Mouse (Mus musculus) kidney, adult 2 months (tissue): ENCODE results near the gene Nek4. TPM values are rescaled to one million over a fixed set of nuclear protein-coding genes. Genes with fewer than 3 reads are reported as not detected.

ENCODE experiments used
- DNase-seq: peaks from one replicate; pipeline ENCODE4 v3.0.0; 2021
- H3K27ac ChIP-seq: fragments of 200-500 bp; 2 replicates; pipeline ENCODE4 v1.5.1; 2012; ENCODE audit warnings: low read depth, low read length, control low read depth, inconsistent platforms; ENCODE audit not compliant: insufficient read depth
- H3K27me3 ChIP-seq: fragments of 200-500 bp; replicated peaks from 2 replicates; pipeline ENCODE4 v1.6.1; 2012; ENCODE audit warnings: mild to moderate bottlenecking, moderate library complexity, low read length, inconsistent platforms; ENCODE audit not compliant: control insufficient read depth, insufficient read depth
- H3K36me3 ChIP-seq: fragments of 200-500 bp; 2 replicates; pipeline ENCODE4 v1.6.1; 2012; ENCODE audit warnings: mild to moderate bottlenecking, moderate library complexity, low read length, inconsistent platforms; ENCODE audit not compliant: control insufficient read depth, insufficient read depth
- H3K4me1 ChIP-seq: fragments of 200-500 bp; 2 replicates; pipeline ENCODE4 v1.6.1; 2011; ENCODE audit warnings: low read length; ENCODE audit not compliant: control insufficient read depth, insufficient read depth
- H3K4me3 ChIP-seq: fragments of 200-500 bp; 2 replicates; pipeline ENCODE4 v1.5.1; 2011; ENCODE audit warnings: mild to moderate bottlenecking, low read depth, low read length, control low read depth; ENCODE audit not compliant: insufficient read depth
- CTCF ChIP-seq: fragments of 200-500 bp; conservative IDR thresholded peaks from 2 replicates; pipeline ENCODE4 v1.5.1; 2011; ENCODE audit warnings: low read depth, mild to moderate bottlenecking, control low read depth, low read length, moderate library complexity, mixed read lengths; ENCODE audit not compliant: insufficient read depth, insufficient read length
- POLR2A ChIP-seq: fragments of 200-500 bp; IDR thresholded peaks from one replicate; pipeline ENCODE4 v1.6.1; 2011; ENCODE audit warnings: low read depth, low read length, control low read depth
- WGBS: fragments of 180-500 bp; shearing (Covaris S2); methylation state at CpG from one replicate; pipeline ENCODE4 v1.1.7; 2018; 5-methylcytosine and 5-hydroxymethylcytosine counted together
- polyA plus RNA-seq: library from polyadenylated mRNA; depleted of rRNA; stranded (reverse); fragments of >200 nt; gene quantifications from 2 replicates; pipeline ENCODE4 v1.2.3, GENCODE M21; 2012; rRNA removed

Gene Nek4
- polyA plus RNA-seq, result 5.3 and 6.2 TPM in 2 replicates

DNA sequence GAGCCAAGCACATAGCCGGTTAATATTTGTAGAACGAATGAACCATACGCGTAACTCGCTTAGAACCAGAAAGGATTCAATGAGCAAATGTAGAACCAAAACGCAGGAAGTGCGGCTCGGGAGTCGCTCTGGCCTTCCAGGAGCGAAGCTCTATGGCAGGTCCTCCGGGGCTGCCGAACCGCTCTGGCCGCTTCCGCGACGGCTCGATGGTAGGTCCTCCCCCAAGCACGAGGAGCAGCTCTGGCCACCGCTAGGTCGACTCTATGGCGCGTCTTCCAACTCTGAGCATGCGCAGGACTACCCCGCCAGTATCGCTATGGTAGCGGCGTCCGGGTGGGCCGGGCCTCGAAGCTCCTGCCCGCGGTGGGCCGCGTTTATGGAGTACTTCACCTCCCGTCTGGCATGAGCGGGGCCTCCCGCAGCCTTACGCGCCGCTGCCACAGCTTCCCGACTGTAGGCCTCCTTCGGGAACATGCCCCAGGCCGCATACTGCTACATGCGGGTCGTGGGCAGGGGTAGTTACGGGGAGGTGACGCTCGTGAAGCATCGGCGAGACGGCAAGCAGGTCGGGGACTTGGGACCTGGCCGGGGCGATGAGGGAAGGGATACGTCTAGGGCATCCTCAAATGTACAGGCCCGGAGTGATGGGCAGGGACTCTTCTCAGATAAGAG lies at the start of gene Nek4:
Gene Nek4, plus strand, starts transcription at position 224 of the 672 bp plus-strand sequence.
- H3K4me1 ChIP-seq, result peaks cover 3% of the 10 kb centered on the region; the same call in 1 of the 2 replicates
- peak within 1 kb of the TSS; percentile 58 for H3K27ac ChIP-seq
- TF ChIP-seq CTCF, result 0 out of 2 replicates have a peak, but pooled peaks have one; percentile 26
- TF ChIP-seq POLR2A, result no peak
- under 1% methylated on average over 57 of the region's 57 CpGs for WGBS
- H3K36me3 ChIP-seq, result no peaks in the 10 kb centered on the region
- no peaks in the 10 kb centered on the region for H3K27me3 ChIP-seq
- H3K4me3 ChIP-seq, result peak within 1 kb of the TSS; percentile 96
- DNase-seq, result peak; percentile 98

DNA sequence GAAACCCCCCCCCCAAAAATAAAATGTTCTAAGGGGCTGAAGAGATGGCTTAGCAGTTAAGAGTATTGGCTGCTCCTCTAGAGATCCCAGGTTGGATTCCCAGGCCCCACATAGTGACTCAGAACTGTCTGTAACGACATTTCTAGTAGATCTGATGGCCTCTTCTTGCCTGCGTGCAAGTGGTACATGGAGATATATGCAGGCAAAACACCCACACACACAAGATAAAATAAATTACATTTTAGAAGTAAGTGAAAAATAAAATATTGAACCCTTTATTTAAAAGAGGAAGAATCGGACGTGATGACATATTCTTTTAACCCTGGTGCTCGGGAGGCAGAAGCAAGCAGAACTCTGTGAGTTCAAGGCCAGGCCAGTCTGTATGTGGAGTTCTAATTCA lies 48.5 kb upstream of the Nek4 start:
- H3K27me3 ChIP-seq, result no peaks in the 10 kb centered on the region
- 89% methylated on average over 5 of the region's 5 CpGs for WGBS
- no peaks in the 10 kb centered on the region for H3K36me3 ChIP-seq
- H3K4me1 ChIP-seq, result no peaks in the 10 kb centered on the region
- H3K4me3 ChIP-seq, result no peak overlapping the region
- H3K27ac ChIP-seq, result no peak overlapping the region
- DNase-seq, result no peak
- TF ChIP-seq POLR2A (no peak), CTCF (no peak)

DNA sequence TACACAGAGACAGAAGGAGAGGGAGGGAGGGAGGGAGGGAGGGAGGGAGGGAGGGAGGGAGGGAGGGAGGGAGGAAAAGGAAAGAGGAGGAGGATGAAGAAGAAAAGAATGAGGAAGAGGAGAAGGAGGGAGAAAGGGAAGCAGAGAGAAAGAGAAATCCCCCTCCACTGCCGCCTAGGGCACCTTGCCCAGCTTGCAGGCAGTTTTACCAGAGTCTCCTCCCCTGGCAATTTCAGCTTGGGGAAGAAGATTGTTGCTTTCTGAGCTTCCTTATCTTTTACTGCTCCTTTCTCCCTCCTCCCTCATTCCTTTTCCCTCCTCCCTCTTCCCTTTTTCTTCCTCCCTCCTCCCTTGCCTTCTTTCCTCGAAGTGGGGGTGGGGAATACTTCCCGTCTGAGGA lies 48.1 kb upstream of the Nek4 start:
- Histone ChIP-seq H3K36me3 (no peaks in the 10 kb centered on the region), H3K27me3 (no peaks in the 10 kb centered on the region), H3K4me3 (no peak overlapping the region), H3K4me1 (no peaks in the 10 kb centered on the region), H3K27ac (no peak overlapping the region)
- DNase-seq, result no peak
- 63% methylated on average over 3 of the region's 3 CpGs for WGBS
- TF ChIP-seq CTCF, result no peak
- TF ChIP-seq POLR2A, result no peak

DNA sequence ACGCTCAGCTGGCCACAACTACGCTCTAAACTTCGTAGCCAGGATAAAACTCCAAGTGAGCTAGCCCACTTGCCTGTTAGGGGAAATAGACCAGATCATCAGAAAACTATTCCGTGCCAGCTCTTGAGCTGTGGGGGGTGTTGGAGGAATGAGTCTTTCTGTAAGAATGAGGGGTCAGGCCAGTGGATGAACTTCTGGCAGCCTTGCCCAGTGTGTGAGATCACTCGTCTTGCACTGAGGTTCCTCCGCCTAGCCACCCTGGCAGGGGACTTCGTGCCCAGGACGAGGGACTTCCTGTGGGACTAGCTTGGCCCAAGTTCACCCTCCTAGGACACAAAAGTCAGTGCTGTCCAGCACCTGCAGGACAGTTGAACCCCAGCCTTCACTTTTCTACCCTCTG lies 46.9 kb upstream of the Nek4 start:
- no peak overlapping the region for H3K27ac ChIP-seq
- H3K4me3 ChIP-seq, result no peak overlapping the region
- no peaks in the 10 kb centered on the region for H3K27me3 ChIP-seq
- no peaks in the 10 kb centered on the region for H3K36me3 ChIP-seq
- H3K4me1 ChIP-seq, result no peaks in the 10 kb centered on the region
- 72% methylated on average over 8 of the region's 8 CpGs for WGBS
- TF ChIP-seq CTCF, result no peak
- no peak for TF ChIP-seq POLR2A
- no peak for DNase-seq

DNA sequence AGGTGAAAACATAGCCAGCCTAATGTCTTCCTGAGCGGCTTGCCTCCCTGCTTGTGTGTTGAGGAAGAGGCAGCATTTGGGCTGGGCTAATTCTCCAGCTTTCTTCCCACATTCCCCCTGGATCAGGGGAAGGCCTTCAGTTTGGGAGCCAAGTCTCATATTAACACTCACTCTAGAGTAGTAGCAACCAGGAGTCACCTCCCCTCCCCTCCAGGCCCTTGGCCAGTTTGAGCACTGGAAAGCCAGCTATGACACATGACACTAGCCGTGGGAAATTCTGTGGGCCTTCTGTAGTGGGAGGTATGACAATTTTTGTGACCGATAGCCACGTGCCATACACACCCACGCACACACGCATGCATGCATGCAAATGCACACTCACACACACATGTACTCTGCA lies 45.2 kb upstream of the Nek4 start:
- TF ChIP-seq POLR2A, result no peak
- no peak for TF ChIP-seq CTCF
- WGBS, result 90% methylated on average over 6 of the region's 6 CpGs

DNA sequence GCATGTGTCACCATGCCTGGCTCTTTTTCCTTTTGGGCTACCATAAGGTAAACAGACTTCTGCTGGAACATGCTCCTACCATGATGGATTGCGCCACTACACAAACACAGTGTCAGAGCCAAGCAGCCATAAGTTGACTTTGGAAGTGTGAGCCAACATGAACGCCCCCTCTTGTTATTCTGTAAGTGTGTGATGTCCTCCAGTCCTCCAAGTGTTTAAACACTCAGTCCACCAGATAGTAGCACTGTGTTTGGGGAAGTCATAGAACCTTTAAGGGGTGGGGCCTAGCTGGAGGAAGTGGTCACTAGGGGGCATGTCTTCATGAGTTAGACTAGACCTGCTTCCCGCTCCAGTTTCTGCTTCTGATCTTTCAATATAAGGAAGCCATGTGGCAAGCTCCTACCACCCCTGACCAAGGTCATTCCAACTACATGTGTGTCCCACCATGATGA lies 43.3 kb upstream of the Nek4 start:
- H3K27me3 ChIP-seq, result no peaks in the 10 kb centered on the region
- no peak for DNase-seq
- 80% methylated on average over 3 of the region's 3 CpGs for WGBS
- H3K4me3 ChIP-seq, result no peak overlapping the region
- no peak overlapping the region for H3K27ac ChIP-seq
- TF ChIP-seq CTCF, result no peak
- TF ChIP-seq POLR2A, result no peak
- no peaks in the 10 kb centered on the region for H3K36me3 ChIP-seq
- H3K4me1 ChIP-seq, result no peaks in the 10 kb centered on the region; the same call in 1 of the 2 replicates

More for the DNA sequence above, 45.2 kb upstream of the Nek4 start:
- H3K36me3 ChIP-seq, result no peaks in the 10 kb centered on the region
- no peak for DNase-seq
- H3K27me3 ChIP-seq, result no peaks in the 10 kb centered on the region
- H3K4me1 ChIP-seq, result no peaks in the 10 kb centered on the region
- no peak overlapping the region for H3K27ac ChIP-seq
- H3K4me3 ChIP-seq, result no peak overlapping the region

DNA sequence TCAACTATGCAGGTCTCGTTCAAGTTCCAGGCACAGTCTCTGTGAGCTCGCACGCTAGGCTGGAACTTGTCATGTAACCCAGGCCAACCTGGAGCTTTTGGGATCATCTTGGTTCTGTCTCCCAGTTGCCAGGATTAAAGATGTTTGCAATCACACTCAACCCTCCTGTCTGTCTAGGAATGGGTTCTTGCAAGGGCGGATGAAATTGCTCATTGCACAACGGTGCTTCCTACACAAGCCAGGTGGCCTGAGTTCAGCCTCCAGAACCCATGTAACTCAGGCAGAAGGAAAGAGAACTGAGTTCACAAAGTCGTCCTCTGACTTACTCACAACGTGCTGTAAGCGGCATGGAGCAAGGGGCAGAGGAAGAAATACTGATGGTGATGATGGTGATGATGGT lies 40.0 kb upstream of the Nek4 start:
- no peaks in the 10 kb centered on the region for H3K36me3 ChIP-seq
- no peaks in the 10 kb centered on the region for H3K27me3 ChIP-seq
- TF ChIP-seq CTCF (no peak), POLR2A (no peak)
- no peak for DNase-seq
- 91% methylated on average over 8 of the region's 8 CpGs for WGBS
- no peak overlapping the region for H3K27ac ChIP-seq
- no peaks in the 10 kb centered on the region; the same call in 1 of the 2 replicates for H3K4me1 ChIP-seq
- no peak overlapping the region for H3K4me3 ChIP-seq
